Mouse (Mus musculus) c-Kit-positive CD71-positive TER-119-positive erythroid progenitor cells, embryonic 14.5 days (primary cell): ENCODE measurements around the gene Zkscan7.
"Not testable (repeated sequence)": the region's sequence is repeated elsewhere in the genome, so short reads cannot be mapped to it uniquely, and the experiment has no call there.

Experiments used
- DNase-seq: peaks from one replicate; pipeline ENCODE4 v3.0.0-alpha.2; 2013; ENCODE audit warnings: low spot score

The Zkscan7 gene

DNA sequence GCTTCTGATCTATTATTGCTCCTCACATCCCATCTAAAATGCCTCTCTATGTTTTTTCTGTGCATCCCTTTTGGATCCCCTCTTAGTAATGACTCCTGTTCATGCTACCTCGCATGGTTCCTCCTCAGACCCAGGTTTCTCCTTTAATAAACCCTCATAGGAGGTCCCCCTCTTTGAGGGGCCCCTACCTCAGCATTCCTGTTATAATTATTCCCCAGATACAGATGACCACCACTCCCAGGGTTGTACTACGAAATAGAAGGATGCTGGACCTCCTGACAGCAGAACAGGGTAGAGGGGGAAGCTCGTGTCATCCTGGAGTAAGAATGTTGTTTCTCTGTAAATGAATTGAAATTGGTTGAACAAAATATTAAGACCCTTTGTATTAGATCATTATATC is at the start of gene Zkscan7:
Gene Zkscan7, plus strand, starts transcription at position 301 of the 400 bp plus-strand sequence.
- DNase-seq, result no peak

DNA sequence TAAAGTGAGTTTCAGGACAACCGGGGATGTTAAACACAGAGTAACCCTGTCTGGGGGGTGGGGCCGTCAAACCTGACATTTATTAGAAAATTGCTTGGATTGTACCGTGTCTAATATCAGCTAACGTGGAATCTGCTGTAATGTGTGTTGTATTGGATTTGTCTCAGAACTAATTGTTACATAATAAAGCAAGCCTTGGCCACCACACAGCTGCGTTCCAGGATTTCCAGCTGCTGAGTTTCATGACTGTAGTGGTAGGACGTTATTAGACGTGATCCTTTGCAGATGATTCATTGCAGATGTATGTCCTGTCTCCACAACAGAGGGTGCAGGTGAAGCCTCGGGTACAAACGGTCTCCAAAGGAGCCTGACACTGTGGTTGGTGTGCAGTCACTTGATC is 49.4 kb upstream of the Zkscan7 start:
- no peak for DNase-seq

- DNase-seq, result no peak
Measured at GRCm38 (mm10) chr9:122836790-122837189, 48.7 kb upstream of the Zkscan7 start.

- DNase-seq, result no peak
Measured at GRCm38 (mm10) chr9:122837216-122837615, 48.3 kb upstream of the Zkscan7 start.

DNA sequence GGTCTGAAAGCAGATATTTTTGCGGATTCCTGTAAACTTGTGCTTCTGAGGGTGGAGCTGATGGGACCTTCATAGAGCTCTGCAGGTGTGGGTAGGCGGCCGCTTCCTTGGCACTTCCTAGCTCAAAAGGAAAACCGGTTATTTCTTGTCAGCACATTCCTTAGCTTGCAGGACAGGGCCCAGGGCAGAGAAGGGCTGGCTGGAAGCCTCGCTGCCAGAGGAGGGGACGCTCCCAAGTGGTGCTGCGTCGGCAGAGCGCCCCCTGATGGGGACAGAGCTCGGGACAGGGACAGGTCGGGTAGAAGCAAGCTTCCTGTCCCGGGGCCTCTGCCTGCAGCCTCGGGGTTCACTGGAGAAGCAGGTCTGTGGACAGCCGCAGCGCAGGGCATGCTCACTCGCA is 47.8 kb upstream of the Zkscan7 start:
- DNase-seq, result no peak

GRCm38 (mm10) chr9:122843760-122844159 is 41.7 kb upstream of the Zkscan7 start, which contains the start of gene Gm35549:
Gene Gm35549, minus strand, starts transcription at chr9:122844035.
- DNase-seq, result no peak

GRCm38 (mm10) chr9:122845621-122846020 is 39.9 kb upstream of the Zkscan7 start:
- DNase-seq, result no peak

GRCm38 (mm10) chr9:122846156-122846555 is 39.3 kb upstream of the Zkscan7 start:
- DNase-seq, result no peak

GRCm38 (mm10) chr9:122847811-122848311 is 37.6 kb upstream of the Zkscan7 start:
- DNase-seq, result not testable (repeated sequence)

DNA sequence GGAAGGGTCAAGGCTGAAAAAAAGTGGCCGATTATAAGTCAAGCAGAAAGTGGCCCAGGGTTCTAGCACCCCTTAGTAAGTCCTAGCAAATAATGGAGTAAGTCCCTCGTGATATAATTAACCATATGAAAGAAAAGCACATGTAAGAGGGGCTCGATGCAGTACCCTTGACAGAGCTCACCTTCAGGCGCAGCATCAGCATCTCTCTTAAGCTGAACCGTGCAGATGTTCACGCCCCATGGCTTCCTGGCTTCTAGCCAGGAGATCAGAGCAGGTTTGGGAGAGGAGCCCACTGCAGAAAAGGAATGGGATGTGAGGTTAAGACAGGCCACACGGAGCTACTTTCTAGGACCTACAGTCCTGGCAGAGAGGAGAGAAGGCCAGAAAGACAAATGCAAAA is 31.0 kb upstream of the Zkscan7 start:
- no peak for DNase-seq

GRCm38 (mm10) chr9:122855141-122855540 is 30.3 kb upstream of the Zkscan7 start:
- DNase-seq, result not testable (repeated sequence)

- DNase-seq, result no peak
Measured at GRCm38 (mm10) chr9:122855617-122856016, 29.9 kb upstream of the Zkscan7 start.

DNA sequence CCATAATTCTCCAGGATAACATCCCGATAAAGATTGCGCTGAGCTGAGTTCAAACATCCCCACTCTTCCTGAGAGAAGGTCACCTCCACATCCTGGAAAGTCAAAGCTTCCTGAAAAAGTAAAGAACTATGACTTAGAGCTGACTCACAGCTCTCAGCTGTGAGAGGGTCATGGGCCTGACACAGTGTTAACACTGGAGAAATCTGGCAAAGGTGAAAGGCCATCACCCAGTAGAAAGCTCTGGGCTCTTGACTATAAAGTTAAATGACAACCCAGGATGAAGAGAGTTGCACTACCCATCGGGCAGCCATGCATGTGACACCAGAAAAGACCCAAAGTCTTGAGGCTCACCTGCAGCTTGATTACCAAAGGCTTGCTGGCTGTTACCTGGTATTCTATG is 28.8 kb upstream of the Zkscan7 start:
- DNase-seq, result no peak

- DNase-seq, result no peak
Measured at GRCm38 (mm10) chr9:122860752-122861151, 24.7 kb upstream of the Zkscan7 start.

- DNase-seq, result no peak
Measured at GRCm38 (mm10) chr9:122863731-122864130, 21.8 kb upstream of the Zkscan7 start.

- peak; percentile 37 for DNase-seq
Measured at GRCm38 (mm10) chr9:122864848-122865247, 20.6 kb upstream of the Zkscan7 start.

- DNase-seq, result peak; percentile 79
Measured at GRCm38 (mm10) chr9:122865697-122866166, 19.8 kb upstream of the Zkscan7 start, which contains the start of gene Zfp445. Gene Zfp445, minus strand, starts transcription at chr9:122866006.

GRCm38 (mm10) chr9:122866192-122866591 is 19.3 kb upstream of the Zkscan7 start:
- no peak for DNase-seq

DNA sequence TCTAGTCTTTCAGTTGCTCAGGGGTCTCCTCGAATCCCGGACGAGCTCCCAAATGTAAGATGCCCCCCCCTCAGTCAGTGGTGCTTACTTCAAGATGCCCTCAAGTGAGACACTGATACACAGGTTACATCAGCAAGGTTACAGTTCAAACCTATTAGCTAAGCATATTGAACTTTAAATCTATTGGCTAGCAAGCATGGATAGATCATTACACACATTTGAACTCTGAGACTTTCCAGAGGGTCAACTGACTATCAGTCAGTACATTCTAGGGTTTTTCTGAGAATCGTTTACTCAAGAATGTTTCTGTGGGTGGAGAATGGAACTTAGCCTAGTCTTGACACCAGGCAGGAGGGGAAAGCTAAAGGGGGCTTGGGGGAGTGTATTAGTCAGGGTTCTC is 12.9 kb upstream of the Zkscan7 start:
- DNase-seq, result no peak

DNA sequence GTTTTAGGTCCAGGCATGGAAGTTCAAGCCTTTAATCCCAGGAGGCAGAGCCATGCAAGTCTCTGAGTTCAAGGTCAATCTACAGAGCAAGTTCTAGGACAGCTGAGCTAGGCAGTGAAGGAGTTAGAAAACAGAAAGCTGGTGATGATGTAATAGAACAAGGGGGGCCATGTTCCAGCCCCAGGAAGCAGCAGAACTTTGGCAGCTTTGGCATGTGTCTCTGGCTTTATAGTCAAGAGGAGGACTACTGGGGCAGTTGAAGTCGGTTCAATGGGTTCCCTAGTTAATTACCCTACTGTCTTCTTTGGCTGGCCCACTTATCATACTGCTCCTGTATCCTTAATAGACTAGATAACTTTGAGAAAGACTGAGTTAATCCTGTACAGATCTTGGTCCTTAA is 10.8 kb upstream of the Zkscan7 start:
- DNase-seq, result no peak

DNA sequence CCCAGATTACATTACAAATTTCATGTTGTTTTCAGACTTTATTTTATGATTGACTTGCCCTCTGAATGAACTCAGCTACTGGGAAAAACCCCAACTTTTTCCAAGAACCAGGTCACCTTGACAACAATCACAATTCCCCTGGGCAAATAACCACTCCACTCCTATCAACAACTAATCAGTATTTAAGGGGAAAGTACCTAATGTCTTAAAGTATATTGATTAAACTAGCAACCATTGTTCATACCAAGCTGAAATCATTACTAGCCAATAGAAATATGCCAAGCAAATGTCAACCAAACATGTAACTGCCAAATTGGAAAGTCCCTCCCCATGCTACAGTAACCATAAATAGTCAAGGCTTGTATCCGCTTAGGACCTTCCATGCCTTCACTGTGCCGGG is 10.3 kb upstream of the Zkscan7 start:
- DNase-seq, result no peak

GRCm38 (mm10) chr9:122886372-122887179 is 1.1 kb downstream of the Zkscan7 start:
- peak; percentile 37 for DNase-seq

- no peak for DNase-seq
Measured at GRCm38 (mm10) chr9:122901047-122901446, 15.6 kb downstream of the Zkscan7 start.
